Mouse (Mus musculus) heart, postnatal 10 days (tissue): ENCODE results near the gene Hepacam2. TPM values are rescaled to one million over a fixed set of nuclear protein-coding genes. Genes with fewer than 3 reads are reported as not detected.
"Not testable (repeated sequence)": the region's sequence is repeated elsewhere in the genome, so short reads cannot be mapped to it uniquely, and the experiment has no call there.

ENCODE experiments used
- DNase-seq, 2 experiments: peaks; one replicate each; pipeline ENCODE4 v3.0.0; 2021
- intact Hi-C: fragments of 180-260 bp; cut with DNase I; formaldehyde crosslinking; loops from one replicate; pipeline ENCODE4 v1.15.1; 2025
- total RNA-seq, 2 experiments: library from RNA; stranded (reverse); gene quantifications; 2 replicates each; pipeline ENCODE4 v1.2.3; 2021

Gene Hepacam2
- under 1 TPM; 0.12 to 0.17 TPM for total RNA-seq

DNA sequence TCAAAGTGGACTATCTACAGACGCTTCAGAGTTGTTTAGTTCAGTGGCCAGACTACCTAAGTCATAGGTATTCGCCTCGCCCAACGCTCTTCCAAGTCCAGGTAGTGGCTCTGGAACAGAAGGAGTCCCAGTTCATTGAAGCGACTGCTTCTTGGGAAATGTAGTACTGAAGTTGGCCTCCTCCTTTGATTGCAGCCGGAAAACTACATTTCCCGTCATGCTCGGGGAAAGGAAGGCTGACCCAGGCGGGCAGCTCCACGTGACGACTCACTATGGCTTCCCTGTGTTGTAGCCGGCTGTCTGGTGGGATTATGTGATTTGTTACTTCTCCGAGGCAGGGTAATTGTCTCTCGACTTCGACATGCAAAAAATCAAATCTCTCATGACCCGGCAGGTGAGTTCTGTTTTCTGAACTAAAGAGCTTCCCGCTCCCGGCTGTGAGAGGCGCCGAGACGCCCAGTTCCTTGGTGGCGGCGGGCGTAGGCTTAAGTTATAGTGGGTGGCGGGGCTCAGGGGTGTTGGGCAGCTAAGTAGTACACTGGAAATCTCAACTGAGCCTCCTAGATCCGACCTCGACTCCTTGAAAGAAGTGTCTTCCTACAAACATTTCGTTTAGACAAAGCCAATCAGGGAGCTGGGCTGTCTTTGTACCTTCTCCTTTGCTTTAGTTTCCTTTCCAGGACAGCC, at the start of gene Hepacam2, which contains the start of gene Vps50:
TSS of gene Hepacam2 (minus strand) at position 137 of the 687 bp plus-strand sequence.
TSS of gene Vps50 (plus strand) at position 221 of the 687 bp plus-strand sequence.
- peak; percentile 94 for DNase-seq
- intact Hi-C loops: loop anchor here (5.0 kb wide), 1 partner anchor 589 kb away; the partner anchor contains the start of gene Bet1

GRCm38 (mm10) chr6:3544970-3545369, 46.9 kb upstream of the Hepacam2 start:
- intact Hi-C loops: no loop called here
- DNase-seq: no peak

- no peak for DNase-seq
- intact Hi-C loops: no loop called here
These were observed 45.8 kb upstream of the Hepacam2 start for GRCm38 (mm10) chr6:3543862-3544261.

GRCm38 (mm10) chr6:3539470-3539869, 41.4 kb upstream of the Hepacam2 start:
- peak; percentile 27 to 38 for DNase-seq
- intact Hi-C loops: no loop called here

GRCm38 (mm10) chr6:3536048-3536447, 38.0 kb upstream of the Hepacam2 start:
- no peak for DNase-seq
- intact Hi-C loops: no loop called here

DNA sequence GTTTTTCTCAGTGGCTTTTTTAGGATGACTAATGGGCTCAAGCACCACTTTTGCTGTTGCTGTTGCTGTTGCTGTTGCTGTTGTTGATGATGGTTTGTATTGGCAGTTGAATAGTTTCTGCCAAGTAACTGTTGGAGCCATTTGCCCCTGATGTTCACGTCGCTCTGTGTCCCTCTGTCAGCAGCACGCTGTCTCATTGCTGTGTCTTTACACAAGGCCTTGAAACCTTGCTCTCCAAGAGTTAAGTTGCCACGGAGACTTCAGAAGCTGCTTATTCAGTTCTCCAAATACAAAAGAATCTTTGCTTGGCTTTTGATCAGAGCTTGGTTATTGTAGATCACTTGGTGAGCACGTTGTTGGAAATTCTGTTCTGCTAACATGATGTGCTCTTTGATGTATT, 33.3 kb upstream of the Hepacam2 start:
- intact Hi-C loops: no loop called here
- no peak for DNase-seq

DNA sequence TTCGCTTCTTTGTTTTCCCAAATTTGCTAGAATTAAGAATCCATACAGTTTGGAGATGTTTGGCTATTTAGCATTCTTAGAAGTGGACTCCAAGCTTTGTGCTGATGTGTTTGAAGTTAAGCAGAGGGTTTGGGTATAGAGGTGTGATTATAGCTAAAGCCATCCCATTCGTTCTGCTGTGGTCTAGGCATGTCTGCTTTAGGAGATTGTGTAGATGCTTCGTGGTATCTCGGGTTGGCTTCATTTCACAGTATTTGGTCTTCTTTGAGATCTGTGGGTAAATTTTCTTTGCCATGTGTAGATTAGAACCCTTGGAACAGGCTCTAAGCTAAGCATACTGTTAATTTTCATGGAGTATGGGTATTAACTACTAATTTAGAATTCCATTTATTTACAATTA, 30.1 kb upstream of the Hepacam2 start:
- intact Hi-C loops: no loop called here
- DNase-seq: no peak

- DNase-seq: peak; percentile 5 to 13
- intact Hi-C loops: loop anchor here (5.0 to 10.0 kb wide), 3 partner anchors 110 to 1892 kb away; no protein-coding TSS in a partner anchor
These were observed 14.5 kb upstream of the Hepacam2 start for GRCm38 (mm10) chr6:3512611-3513010.

- intact Hi-C loops: loop anchor here (2.0 to 10.0 kb wide), 4 partner anchors 111 to 1893 kb away; no protein-coding TSS in a partner anchor
- DNase-seq: no peak
These were observed 13.5 kb upstream of the Hepacam2 start for GRCm38 (mm10) chr6:3511612-3512011.

DNA sequence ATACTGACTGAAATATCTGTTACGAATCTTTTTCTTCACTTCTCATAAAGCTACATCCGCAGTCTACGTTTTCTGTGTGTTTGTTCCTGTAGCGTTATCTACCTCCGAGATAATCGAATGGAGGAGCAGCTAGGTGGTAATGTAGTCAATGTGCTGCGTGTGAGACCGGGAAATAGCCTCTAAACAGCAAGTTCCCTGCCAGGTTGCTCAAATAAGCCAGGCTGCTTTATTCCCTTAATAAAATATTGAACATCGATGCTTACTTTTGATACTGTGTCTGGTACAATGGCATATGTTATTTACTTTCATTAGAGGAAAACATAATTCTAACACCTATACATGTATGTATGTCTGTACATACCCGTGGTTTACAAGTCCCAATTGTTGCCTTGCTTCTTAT, 13.0 kb upstream of the Hepacam2 start:
- intact Hi-C loops: loop anchor here (2.0 to 10.0 kb wide), 4 partner anchors 111 to 1894 kb away; no protein-coding TSS in a partner anchor

DNA sequence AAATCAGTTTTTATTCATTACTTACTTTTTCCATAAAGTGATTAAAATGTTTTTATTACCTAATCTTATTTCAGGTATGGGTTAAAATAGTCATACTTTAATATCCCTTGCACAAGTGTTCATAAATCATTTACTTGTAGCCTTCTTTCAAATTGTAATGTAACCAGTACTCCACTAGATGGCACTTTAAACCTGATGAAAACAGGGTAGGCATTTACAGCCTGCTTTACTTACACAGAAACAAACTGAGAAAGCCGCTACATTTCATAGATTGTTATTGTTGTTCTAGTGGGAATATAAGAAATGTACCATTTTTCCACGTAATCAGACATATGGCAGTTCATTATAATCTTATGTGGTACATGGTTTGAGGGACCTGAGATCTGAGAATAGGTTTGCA, 11.7 kb upstream of the Hepacam2 start:
- intact Hi-C loops: loop anchor here (2.0 to 10.0 kb wide), 4 partner anchors 113 to 1895 kb away; no protein-coding TSS in a partner anchor
- peak; percentile 8 to 32 for DNase-seq

More for the DNA sequence above, 13.0 kb upstream of the Hepacam2 start:
- no peak for DNase-seq

DNA sequence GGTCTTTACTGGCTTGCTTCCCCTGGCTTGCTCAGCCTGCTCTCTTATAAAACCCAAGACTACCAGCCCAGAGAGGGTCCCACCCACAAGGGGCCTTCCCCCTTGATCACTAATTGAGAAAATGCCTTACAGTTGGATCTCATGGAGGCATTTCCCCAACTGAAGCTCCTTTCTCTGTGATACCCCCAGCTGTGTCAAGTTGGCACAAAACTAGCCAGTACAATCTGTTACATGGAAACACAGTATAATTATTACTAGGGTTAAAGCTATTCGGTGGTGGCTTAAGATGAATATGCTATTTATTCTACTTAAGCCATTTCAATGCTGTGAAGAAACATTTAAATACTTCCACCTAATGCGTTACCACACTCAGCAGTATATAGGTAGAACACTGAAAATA, 10.1 kb upstream of the Hepacam2 start:
- intact Hi-C loops, DNase-seq: not testable (repeated sequence)

GRCm38 (mm10) chr6:3507078-3507477, 9.0 kb upstream of the Hepacam2 start:
- DNase-seq: no peak
- intact Hi-C loops: no loop called here

DNA sequence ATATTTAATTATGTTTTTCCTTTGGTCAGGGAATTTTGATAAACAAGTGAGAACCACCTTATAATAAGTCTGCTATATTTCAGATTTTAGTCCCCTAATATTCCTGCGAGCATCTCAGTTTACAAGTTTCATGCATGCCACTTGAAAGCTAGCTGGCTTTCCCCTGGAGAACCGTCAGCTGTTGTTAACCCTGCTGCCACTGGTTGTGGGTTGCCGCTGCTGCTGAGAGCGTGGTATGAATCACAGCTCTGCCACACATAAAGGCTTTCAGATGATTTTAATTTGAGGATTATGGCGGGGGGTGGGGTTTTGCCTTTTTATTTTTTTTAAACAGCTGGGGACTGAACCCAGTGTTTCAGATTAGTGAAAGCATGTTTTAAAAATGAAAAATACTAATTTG, 7.2 kb upstream of the Hepacam2 start:
- no peak for DNase-seq
- intact Hi-C loops: no loop called here

- intact Hi-C loops: no loop called here
- no peak for DNase-seq
These were observed 2.2 kb upstream of the Hepacam2 start for GRCm38 (mm10) chr6:3500286-3500685.

DNA sequence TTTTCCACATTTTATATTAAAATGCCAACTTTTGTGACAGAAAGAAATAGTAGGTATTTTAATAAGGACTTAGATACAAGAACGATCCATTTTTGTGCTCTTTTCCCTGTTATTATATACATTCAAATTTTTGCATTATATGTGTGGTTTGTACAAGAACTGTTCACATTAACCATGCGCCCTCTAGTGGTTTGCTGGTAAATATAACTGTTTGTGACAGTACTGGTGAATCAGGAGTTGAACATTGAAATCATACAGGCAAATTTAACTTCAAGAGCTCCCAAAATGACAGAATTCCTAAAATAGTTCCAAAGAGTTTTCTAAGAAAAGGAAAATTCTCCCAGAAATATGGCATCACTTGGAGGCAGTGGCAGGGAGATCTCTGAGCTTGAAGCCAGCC, 1.9 kb downstream of the Hepacam2 start:
- intact Hi-C loops: loop anchor here (5.0 kb wide), 1 partner anchor 591 kb away; the partner anchor contains the start of gene Bet1
- peak; percentile 24 to 66 for DNase-seq

- intact Hi-C loops: no loop called here
- no peak for DNase-seq
These were observed 3.8 kb downstream of the Hepacam2 start for GRCm38 (mm10) chr6:3494285-3494684.

DNA sequence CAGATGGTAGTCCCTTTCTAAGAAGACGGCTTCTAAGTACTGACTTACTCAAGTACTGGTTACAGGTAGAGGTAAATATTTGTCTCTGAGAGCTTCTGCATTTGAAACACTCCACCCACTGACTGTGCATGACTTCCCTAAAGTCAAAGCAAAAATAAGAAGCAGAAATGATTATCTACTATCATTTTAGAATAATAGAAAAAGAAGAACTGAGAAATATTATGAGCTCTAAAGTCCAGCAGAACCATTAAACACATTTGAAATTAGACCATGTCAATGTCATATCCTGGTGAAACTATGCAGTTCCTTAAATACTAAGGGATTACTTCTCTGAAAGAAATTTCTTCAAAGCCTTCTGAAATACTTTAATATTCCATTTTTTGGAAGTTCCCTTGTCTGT, 10.7 kb downstream of the Hepacam2 start:
- DNase-seq: no peak
- intact Hi-C loops: no loop called here

GRCm38 (mm10) chr6:3485133-3485532, 13.0 kb downstream of the Hepacam2 start:
- DNase-seq: no peak
- intact Hi-C loops: no loop called here

DNA sequence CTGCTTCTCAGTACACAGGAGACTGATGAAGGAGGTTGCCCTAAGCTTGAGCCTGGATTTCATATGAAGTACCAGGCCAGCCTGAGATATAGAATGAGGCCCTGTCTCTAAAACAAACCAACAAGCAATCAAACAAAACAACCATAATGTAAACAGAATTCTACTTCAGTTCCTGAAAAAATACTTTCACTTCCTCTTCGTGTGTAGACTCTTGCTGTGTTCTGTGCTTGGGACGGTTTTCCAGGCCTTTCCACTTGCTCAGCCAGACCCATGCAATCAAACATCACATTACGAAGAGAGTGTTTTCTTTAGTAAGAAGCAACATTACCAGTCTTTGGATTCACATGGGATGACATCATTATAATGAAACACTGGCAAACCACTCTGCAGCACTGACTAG, 16.4 kb downstream of the Hepacam2 start:
- intact Hi-C loops: no loop called here
- DNase-seq: no peak

DNA sequence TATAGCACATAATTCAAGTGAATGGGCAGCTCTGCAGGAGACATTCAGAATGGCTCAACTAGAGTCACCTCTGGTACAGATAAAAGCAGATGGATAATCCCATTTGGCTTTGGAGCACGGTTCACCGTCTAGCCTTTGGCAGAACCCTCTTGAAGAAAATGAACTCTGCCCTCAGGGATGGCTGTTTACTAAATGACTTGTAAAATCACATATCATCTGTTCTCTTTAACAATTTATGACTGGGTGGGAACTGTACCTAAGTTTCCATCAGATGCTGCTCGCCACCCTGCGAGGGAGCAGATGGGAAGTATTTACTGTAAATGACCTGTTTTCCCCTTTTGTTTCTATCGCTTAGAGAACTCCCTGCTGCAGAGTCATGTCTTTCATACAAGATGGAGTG, 18.2 kb downstream of the Hepacam2 start:
- intact Hi-C loops: no loop called here

GRCm38 (mm10) chr6:3476299-3476698, 21.8 kb downstream of the Hepacam2 start:
- no peak for DNase-seq
- intact Hi-C loops: no loop called here

More for the DNA sequence above, 18.2 kb downstream of the Hepacam2 start:
- no peak for DNase-seq
